Mouse (Mus musculus) midbrain, embryonic 13.5 days (tissue): ENCODE results near the gene Slc12a5. TPM values are rescaled to one million over a fixed set of nuclear protein-coding genes. Genes with fewer than 3 reads are reported as not detected.

Experiments used
- ATAC-seq: fragments of 200-750 bp; cut with Nextera tagmentation; 2 replicates; pipeline ENCODE4 v1.8.0; 2017; ENCODE audit warnings: mild to moderate bottlenecking, moderate TSS enrichment, moderate library complexity
- H3K27ac ChIP-seq: fragments of 300-500 bp; sonication (generic); 2 replicates; pipeline ENCODE4 v1.5.1; 2015; ENCODE audit warnings: inconsistent platforms, mild to moderate bottlenecking, moderate library complexity
- H3K27me3 ChIP-seq: fragments of 300-500 bp; sonication (generic); 2 replicates; pipeline ENCODE4 v1.6.1; 2015; ENCODE audit warnings: mild to moderate bottlenecking, inconsistent platforms
- H3K36me3 ChIP-seq: fragments of 300-500 bp; sonication (generic); 2 replicates; pipeline ENCODE4 v1.6.1; 2015; ENCODE audit warnings: mild to moderate bottlenecking, inconsistent platforms
- H3K4me1 ChIP-seq: fragments of 300-500 bp; sonication (generic); replicated peaks from 2 replicates; pipeline ENCODE4 v1.6.1; 2015; ENCODE audit warnings: inconsistent platforms
- H3K4me2 ChIP-seq: fragments of 300-500 bp; sonication (generic); replicated peaks from 2 replicates; pipeline ENCODE4 v1.6.1; 2015; ENCODE audit warnings: moderate library complexity, mild to moderate bottlenecking, inconsistent platforms
- H3K4me3 ChIP-seq: fragments of 300-500 bp; sonication (generic); replicated peaks from 2 replicates; pipeline ENCODE4 v1.5.1; 2015; ENCODE audit warnings: mild to moderate bottlenecking, inconsistent platforms
- H3K9ac ChIP-seq: fragments of 300-500 bp; sonication (generic); replicated peaks from 2 replicates; pipeline ENCODE4 v1.6.1; 2015; ENCODE audit warnings: mild to moderate bottlenecking, inconsistent platforms
- H3K9me3 ChIP-seq: fragments of 300-500 bp; sonication (generic); 2 replicates; pipeline ENCODE4 v1.6.1; 2016; ENCODE audit warnings: mild to moderate bottlenecking, inconsistent platforms
- WGBS: fragments of 180-500 bp; shearing (Covaris S2); methylation state at CpG from one replicate; pipeline ENCODE4 v1.1.7; 2015; 5-methylcytosine and 5-hydroxymethylcytosine counted together
- polyA plus RNA-seq: library from polyadenylated mRNA; unstranded; fragments of >200 nt; fragmentation: Nextera tagmentation; extraction: Ambion mirVana; gene quantifications from 2 replicates; pipeline ENCODE4 v1.2.1, GENCODE M21; 2015

The Slc12a5 gene
- polyA plus RNA-seq, result 19.7 and 20.2 TPM in 2 replicates

DNA sequence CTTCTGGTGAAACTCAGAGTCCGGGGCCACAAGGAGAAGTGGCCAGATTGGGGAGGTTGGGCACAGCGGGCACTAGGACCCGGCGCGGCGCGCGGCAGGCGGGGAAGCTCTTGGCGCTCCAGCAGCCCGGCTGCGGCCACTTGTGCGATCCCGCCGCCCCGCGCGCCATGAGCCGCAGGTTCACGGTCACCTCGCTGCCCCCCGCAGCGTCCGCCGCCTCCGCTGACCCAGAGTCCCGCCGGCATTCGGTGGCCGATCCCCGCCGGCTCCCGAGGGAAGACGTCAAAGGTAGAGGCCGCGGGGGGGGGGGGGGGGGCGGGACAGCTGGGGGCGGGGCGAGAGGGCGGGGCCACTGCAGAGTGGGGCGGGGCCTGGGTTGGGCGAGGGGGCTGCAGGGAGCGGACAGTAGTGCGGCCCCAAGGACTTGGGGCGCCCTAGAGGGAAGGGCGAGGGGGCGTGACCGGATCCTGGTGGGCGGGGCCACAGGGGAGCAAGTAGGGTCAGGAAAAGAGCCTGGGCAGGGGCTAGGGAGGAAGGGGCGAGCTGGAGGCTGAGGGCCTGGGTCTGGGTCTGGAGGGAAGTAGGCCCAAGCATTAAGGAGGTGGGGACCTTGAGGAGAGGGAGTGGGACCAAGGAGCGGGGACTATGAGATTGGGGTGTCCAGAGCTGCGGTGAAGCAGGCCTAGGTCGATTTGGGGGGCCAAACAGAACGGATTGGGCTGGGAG is at the start of gene Slc12a5:
Gene Slc12a5, plus strand, starts transcription at position 87 of the 726 bp plus-strand sequence.
- peak within 1 kb of the TSS; percentile 65 for H3K9ac ChIP-seq
- H3K27ac ChIP-seq, result peak within 1 kb of the TSS; percentile 49
- peak; percentile 51 for ATAC-seq
- H3K36me3 ChIP-seq, result no peaks in the 10 kb centered on the region
- H3K4me3 ChIP-seq, result peak within 1 kb of the TSS; percentile 56
- H3K4me2 ChIP-seq, result peak within 1 kb of the TSS; percentile 62
- peaks cover 8% of the 10 kb centered on the region; the same call in 1 of the 2 replicates for H3K27me3 ChIP-seq
- WGBS, result 2% methylated on average over 44 of the region's 54 CpGs
- H3K9me3 ChIP-seq, result no peaks in the 10 kb centered on the region
- peaks cover 52% of the 10 kb centered on the region for H3K4me1 ChIP-seq

DNA sequence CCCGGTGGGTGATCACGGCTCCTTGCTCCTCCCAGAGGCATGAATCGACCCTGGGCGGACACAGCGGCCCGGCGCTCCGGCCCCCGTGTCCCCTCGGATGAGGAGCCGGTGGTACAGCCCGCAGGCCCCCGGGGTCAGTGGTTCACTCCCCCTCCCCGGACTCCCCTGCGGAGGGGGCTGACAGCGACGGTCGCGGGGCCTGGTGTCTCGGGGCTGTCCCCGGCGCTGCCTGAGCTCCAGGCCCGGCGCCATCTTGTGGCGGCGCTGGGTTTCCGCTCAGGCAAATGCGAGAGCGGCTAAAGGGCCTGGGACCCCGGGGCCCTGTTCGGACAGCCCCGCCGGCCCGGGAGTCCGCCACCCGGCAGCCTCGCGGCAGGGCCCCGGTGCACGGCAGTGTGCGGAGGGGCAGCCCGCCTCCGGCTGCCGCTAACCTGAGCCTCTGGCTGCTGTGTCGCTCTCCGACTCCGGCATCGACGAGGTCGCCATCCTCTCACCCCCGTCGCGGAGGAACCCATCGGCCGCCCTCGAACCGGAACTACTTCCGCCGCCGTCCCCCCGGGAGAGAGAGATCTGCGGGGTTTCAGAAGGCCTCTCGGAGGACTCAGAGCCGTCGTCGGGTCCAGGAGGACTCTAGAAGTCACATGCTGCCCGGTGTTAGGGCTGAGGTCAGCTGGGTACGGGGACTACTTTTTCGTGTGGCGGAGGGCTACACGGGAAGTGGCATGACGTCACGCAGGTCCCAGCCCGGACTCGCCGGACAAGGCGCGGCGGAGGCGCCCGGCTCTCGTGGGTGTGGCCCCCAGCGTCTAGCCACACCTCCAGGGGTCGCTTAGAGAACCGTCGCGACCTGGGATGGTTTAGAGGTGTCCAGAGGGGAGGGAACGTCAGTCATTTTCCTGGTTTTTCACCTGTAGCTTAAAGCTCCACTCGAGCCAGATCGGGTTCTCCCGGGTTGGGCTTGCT is 49.2 kb upstream of the Slc12a5 start, which contains the start of gene Zfp335:
Gene Zfp335, minus strand, starts transcription at position 672 of the 963 bp plus-strand sequence.
- no peaks in the 10 kb centered on the region for H3K27me3 ChIP-seq
- peak within 1 kb of the TSS; percentile 99 for H3K27ac ChIP-seq
- WGBS, result under 1% methylated on average over 91 of the region's 91 CpGs
- H3K9me3 ChIP-seq, result peaks cover 7% of the 10 kb centered on the region; the same call in 1 of the 2 replicates
- H3K4me3 ChIP-seq, result peak within 1 kb of the TSS; percentile 87
- peak; percentile 87 for ATAC-seq
- H3K36me3 ChIP-seq, result peaks cover 35% of the 10 kb centered on the region
- H3K4me1 ChIP-seq, result peaks cover 28% of the 10 kb centered on the region
- H3K4me2 ChIP-seq, result peak within 1 kb of the TSS; percentile 88
- H3K9ac ChIP-seq, result peak within 1 kb of the TSS; percentile 88

GRCm38 (mm10) chr2:164912151-164912550 is 48.5 kb upstream of the Slc12a5 start:
- 24% methylated on average over 12 of the region's 12 CpGs for WGBS

GRCm38 (mm10) chr2:164912749-164913427 is 47.7 kb upstream of the Slc12a5 start:
- Histone ChIP-seq H3K9ac (no peak overlapping the region), H3K4me2 (peak overlapping the region; percentile 88)
- no peak for ATAC-seq

More at GRCm38 (mm10) chr2:164912151-164912550, 48.5 kb upstream of the Slc12a5 start:
- Histone ChIP-seq H3K9ac (peak overlapping the region; percentile 88), H3K4me1 (peaks cover 28% of the 10 kb centered on the region), H3K4me3 (peak overlapping the region; percentile 87), H3K27ac (peak overlapping the region; percentile 99), H3K9me3 (no peaks in the 10 kb centered on the region), H3K4me2 (peak overlapping the region; percentile 88), H3K27me3 (no peaks in the 10 kb centered on the region), H3K36me3 (peaks cover 27% of the 10 kb centered on the region)
- peak; percentile 9; the same call in 1 of the 2 replicates for ATAC-seq

GRCm38 (mm10) chr2:164913428-164913786 is 47.2 kb upstream of the Slc12a5 start:
- Histone ChIP-seq H3K4me1 (peaks cover 28% of the 10 kb centered on the region), H3K27ac (no peak overlapping the region), H3K4me3 (no peak overlapping the region), H3K36me3 (peaks cover 15% of the 10 kb centered on the region), H3K4me2 (no peak overlapping the region), H3K27me3 (no peaks in the 10 kb centered on the region), H3K9me3 (no peaks in the 10 kb centered on the region), H3K9ac (no peak overlapping the region)
- WGBS, result 93% methylated on average over 2 of the region's 2 CpGs
- no peak for ATAC-seq

More at GRCm38 (mm10) chr2:164912749-164913427, 47.7 kb upstream of the Slc12a5 start:
- H3K27me3 ChIP-seq, result no peaks in the 10 kb centered on the region
- peaks cover 28% of the 10 kb centered on the region for H3K4me1 ChIP-seq
- peaks cover 20% of the 10 kb centered on the region for H3K36me3 ChIP-seq
- H3K4me3 ChIP-seq, result peak overlapping the region; percentile 87; the same call in 1 of the 2 replicates
- H3K27ac ChIP-seq, result no peak overlapping the region
- WGBS, result 93% methylated on average over 8 of the region's 9 CpGs
- no peaks in the 10 kb centered on the region for H3K9me3 ChIP-seq

DNA sequence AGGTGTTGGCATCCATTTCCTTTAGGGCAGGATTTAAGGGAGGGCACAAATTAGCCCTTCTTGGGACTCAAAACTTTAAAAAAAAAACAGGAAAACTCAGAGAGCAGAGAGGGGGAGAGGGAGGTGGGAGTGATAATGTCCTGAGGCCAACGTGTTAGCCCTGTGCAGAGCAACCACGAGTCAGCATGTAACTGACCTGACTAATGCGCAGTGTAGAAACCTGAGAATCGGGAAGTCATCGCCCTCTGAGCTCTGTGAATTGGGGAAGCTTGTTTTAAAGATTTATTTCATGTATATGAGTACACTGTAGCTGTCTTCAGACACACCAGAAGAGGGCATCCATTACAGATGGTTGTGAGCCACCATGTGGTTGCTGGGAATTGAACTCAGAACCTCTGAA is 43.8 kb upstream of the Slc12a5 start:
- ATAC-seq, result no peak
- peaks cover 10% of the 10 kb centered on the region for H3K4me1 ChIP-seq
- 89% methylated on average over 5 of the region's 5 CpGs for WGBS
- no peaks in the 10 kb centered on the region for H3K27me3 ChIP-seq
- H3K36me3 ChIP-seq, result peaks cover 20% of the 10 kb centered on the region
- no peaks in the 10 kb centered on the region for H3K9me3 ChIP-seq
- no peak overlapping the region for H3K4me2 ChIP-seq
- no peak overlapping the region for H3K27ac ChIP-seq
- H3K4me3 ChIP-seq, result no peak overlapping the region
- no peak overlapping the region for H3K9ac ChIP-seq

- ATAC-seq, result no peak
- Histone ChIP-seq H3K4me2 (no peak overlapping the region), H3K9ac (no peak overlapping the region), H3K27ac (no peak overlapping the region), H3K36me3 (peaks cover 20% of the 10 kb centered on the region), H3K27me3 (no peaks in the 10 kb centered on the region), H3K9me3 (no peaks in the 10 kb centered on the region), H3K4me3 (no peak overlapping the region), H3K4me1 (peaks cover 11% of the 10 kb centered on the region)
- 73% methylated on average over 10 of the region's 10 CpGs for WGBS
Measured at GRCm38 (mm10) chr2:164917371-164917770, 43.2 kb upstream of the Slc12a5 start.

GRCm38 (mm10) chr2:164918325-164918724 is 42.3 kb upstream of the Slc12a5 start:
- no peak overlapping the region for H3K4me2 ChIP-seq
- no peak overlapping the region for H3K27ac ChIP-seq
- peaks cover 13% of the 10 kb centered on the region for H3K4me1 ChIP-seq
- WGBS, result 59% methylated on average over 5 of the region's 5 CpGs
- no peak overlapping the region for H3K9ac ChIP-seq
- no peak for ATAC-seq
- H3K9me3 ChIP-seq, result no peaks in the 10 kb centered on the region
- no peaks in the 10 kb centered on the region for H3K27me3 ChIP-seq
- H3K4me3 ChIP-seq, result no peak overlapping the region
- H3K36me3 ChIP-seq, result peaks cover 20% of the 10 kb centered on the region

- 57% methylated on average over 7 of the region's 7 CpGs for whole genome bisulfite sequencing
- H3K9me3 ChIP-seq, result no peaks in the 10 kb centered on the region
- ATAC-seq, result 0 out of 2 replicates have a peak, but pooled peaks have one; percentile 28
- no peaks in the 10 kb centered on the region for H3K27me3 ChIP-seq
- peaks cover 29% of the 10 kb centered on the region for H3K4me1 ChIP-seq
- peaks cover 17% of the 10 kb centered on the region for H3K36me3 ChIP-seq
- no peak overlapping the region for H3K27ac ChIP-seq
- no peak overlapping the region; the same call in 1 of the 2 replicates for H3K9ac ChIP-seq
- no peak overlapping the region for H3K4me3 ChIP-seq
- H3K4me2 ChIP-seq, result no peak overlapping the region
Measured at GRCm38 (mm10) chr2:164921984-164922383, 38.6 kb upstream of the Slc12a5 start.

GRCm38 (mm10) chr2:164923291-164923690 is 37.3 kb upstream of the Slc12a5 start:
- H3K27ac ChIP-seq, result no peak overlapping the region
- H3K36me3 ChIP-seq, result peaks cover 17% of the 10 kb centered on the region
- peaks cover 2% of the 10 kb centered on the region; the same call in 1 of the 2 replicates for H3K27me3 ChIP-seq
- H3K9ac ChIP-seq, result peak overlapping the region; percentile 23; the same call in 1 of the 2 replicates
- H3K4me2 ChIP-seq, result no peak overlapping the region
- no peak overlapping the region for H3K4me3 ChIP-seq
- H3K4me1 ChIP-seq, result peaks cover 29% of the 10 kb centered on the region
- 47% methylated on average over 4 of the region's 4 CpGs for WGBS
- H3K9me3 ChIP-seq, result no peaks in the 10 kb centered on the region
- ATAC-seq, result no peak
